Mouse (Mus musculus): ENCODE data around the gene Mob2.

Mob2 gene

GRCm38 (mm10) chr7:141961491-141961890 is 99.4 kb downstream of the Mob2 start:
- Histone ChIP-seq H3K27me3 (ENCODE audit: insufficient read depth, low read length) (peaks cover 13% of the 10 kb centered on the region), H3K9me3 (ENCODE audit: low read length) (no peaks in the 10 kb centered on the region), H3K4me3 (replicated peaks; ENCODE audit: low read length) (no peak overlapping the region), H3K36me3 (ENCODE audit: insufficient read depth, low read length) (no peaks in the 10 kb centered on the region), H3K4me1 (replicated peaks; ENCODE audit: low read depth, low read length) (no peaks in the 10 kb centered on the region)
- TF ChIP-seq POU5F1 (IDR thresholded peaks at IDR 0.05; ENCODE audit: borderline replicate concordance, low read length) (no peak), CTCF (conservative IDR thresholded peaks at IDR 0.05; ENCODE audit: low read length) (no peak), NANOG (IDR thresholded peaks at IDR 0.05; ENCODE audit: borderline replicate concordance, low read length) (no peak)

DNA sequence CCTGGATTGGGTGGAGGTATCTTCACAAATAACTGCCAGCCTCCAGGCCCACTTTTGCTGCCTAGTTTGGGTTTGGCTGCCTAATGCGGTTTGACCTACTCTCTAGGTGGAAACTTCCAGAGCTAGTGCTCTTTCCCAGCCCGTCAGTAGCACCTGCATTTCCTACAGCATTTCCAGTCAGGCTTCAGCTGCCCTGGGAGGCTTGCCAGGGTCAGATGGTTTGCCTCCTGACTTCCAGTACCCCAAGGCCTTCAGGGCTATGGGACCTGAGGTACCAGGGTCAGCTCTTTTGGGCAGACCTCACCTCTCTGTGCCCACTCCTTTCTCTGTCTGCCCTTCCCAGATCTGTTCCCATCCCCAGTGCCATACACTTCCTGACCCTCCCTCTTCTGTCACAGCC is 99.9 kb downstream of the Mob2 start:
- no peak for TF ChIP-seq CTCF (conservative IDR thresholded peaks at IDR 0.05; ENCODE audit: low read length)
- TF ChIP-seq POU5F1 (IDR thresholded peaks at IDR 0.05; ENCODE audit: borderline replicate concordance, low read length), result no peak
- no peak for TF ChIP-seq NANOG (IDR thresholded peaks at IDR 0.05; ENCODE audit: borderline replicate concordance, low read length)
- Histone ChIP-seq H3K36me3 (ENCODE audit: insufficient read depth, low read length) (no peaks in the 10 kb centered on the region), H3K9me3 (ENCODE audit: low read length) (no peaks in the 10 kb centered on the region), H3K4me3 (replicated peaks; ENCODE audit: low read length) (no peak overlapping the region), H3K4me1 (replicated peaks; ENCODE audit: low read depth, low read length) (no peaks in the 10 kb centered on the region), H3K27me3 (ENCODE audit: insufficient read depth, low read length) (peaks cover 15% of the 10 kb centered on the region)

- H3K27me3 ChIP-seq (ENCODE audit: insufficient read depth, low read length), result peaks cover 26% of the 10 kb centered on the region
- no peaks in the 10 kb centered on the region for H3K9me3 ChIP-seq (ENCODE audit: low read length)
- no peaks in the 10 kb centered on the region for H3K36me3 ChIP-seq (ENCODE audit: insufficient read depth, low read length)
- H3K4me3 ChIP-seq (replicated peaks; ENCODE audit: low read length), result no peak overlapping the region
- H3K4me1 ChIP-seq (replicated peaks; ENCODE audit: low read depth, low read length), result no peaks in the 10 kb centered on the region
- no peak for TF ChIP-seq CTCF (conservative IDR thresholded peaks at IDR 0.05; ENCODE audit: low read length)
- TF ChIP-seq NANOG (IDR thresholded peaks at IDR 0.05; ENCODE audit: borderline replicate concordance, low read length), result no peak
- no peak for TF ChIP-seq POU5F1 (IDR thresholded peaks at IDR 0.05; ENCODE audit: borderline replicate concordance, low read length)
These were observed 101.7 kb downstream of the Mob2 start for GRCm38 (mm10) chr7:141959133-141959532.

Data from E14TG2a.4 (cell line).